In the genomic region with DNA sequence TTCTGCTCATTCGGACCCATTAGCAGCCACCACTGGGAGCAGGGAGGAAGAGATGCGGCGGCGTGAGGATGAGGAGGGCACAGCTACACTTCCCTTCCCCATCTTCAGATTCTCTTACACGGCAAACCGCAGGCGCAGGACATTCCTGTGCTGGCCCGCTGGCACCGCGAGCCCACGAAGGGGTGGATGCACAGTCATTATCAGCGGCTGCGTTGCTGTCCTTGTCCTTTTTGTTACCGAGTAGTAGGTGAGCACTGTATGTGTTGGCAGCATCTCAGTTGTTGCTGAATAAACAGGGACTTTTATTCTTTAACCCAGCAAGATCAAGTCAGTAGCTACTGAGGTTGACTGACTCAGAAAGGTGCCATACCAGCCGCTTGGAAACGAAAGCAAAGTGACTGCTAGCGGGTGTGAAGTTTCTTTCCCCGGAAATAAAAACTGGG, we compare ENCODE assay signal across 7 mouse cellular contexts. TPM values are rescaled to one million over a fixed set of nuclear protein-coding genes. Genes with fewer than 3 reads are reported as not detected.
DNase-seq lines count a peak whose midpoint lies in the region; ATAC-seq and TF ChIP-seq lines count a peak whose summit lies in the region.

No protein-coding gene starts in this region.

- H3K36me3 ChIP-seq in ES-Bruce4 (ENCODE audit: control insufficient read depth, insufficient read depth, low read length, poor library complexity, severe bottlenecking) = no peaks in the 10 kb centered on the region
- no peaks in the 10 kb centered on the region for H3K36me3 ChIP-seq in heart, embryonic 13.5 days
- no peaks in the 10 kb centered on the region for H3K36me3 ChIP-seq in limb, embryonic 11.5 days (ENCODE audit: control insufficient read depth, insufficient read depth, low read length)
- no peaks in the 10 kb centered on the region for H3K36me3 ChIP-seq in midbrain, embryonic 15.5 days (replicated peaks)

- no peak for TF ChIP-seq EP300 in ES-Bruce4 (IDR thresholded peaks at IDR 0.05; ENCODE audit: insufficient read depth, low read depth, low read length)

- DNase-seq in A20 (ENCODE audit: low read depth, low spot score) = peak; percentile 74
- DNase-seq in limb, embryonic 11.5 days (ENCODE audit: low spot score) = no peak
- no peak for DNase-seq in layer of hippocampus, postnatal 25 days (ENCODE audit: extremely low spot score in 1 of 2, low spot score in 1 of 2)
- no peak for DNase-seq in urinary bladder, adult 18-20 months (ENCODE audit: low spot score in 2 of 2)

- peak overlapping the region; percentile 54 for H3K4me3 ChIP-seq in ES-Bruce4 (ENCODE audit: low read depth, low read length)
- H3K4me3 ChIP-seq in heart, embryonic 13.5 days = peak overlapping the region; percentile 57
- 0 out of 2 replicates have a peak overlapping the region, but pooled peaks have one; percentile 11 for H3K4me3 ChIP-seq in limb, embryonic 11.5 days (ENCODE audit: low read depth, low read length)
- 0 out of 2 replicates have a peak overlapping the region, but pooled peaks have one; percentile 3 for H3K4me3 ChIP-seq in midbrain, embryonic 15.5 days

- peaks cover 11% of the 10 kb centered on the region for H3K4me1 ChIP-seq in ES-Bruce4 (ENCODE audit: control insufficient read depth, insufficient read depth, low read length)
- no peaks in the 10 kb centered on the region for H3K4me1 ChIP-seq in heart, embryonic 13.5 days
- no peaks in the 10 kb centered on the region; the same call in 1 of the 2 replicates for H3K4me1 ChIP-seq in limb, embryonic 11.5 days (ENCODE audit: control insufficient read depth, insufficient read depth, low read length)
- H3K4me1 ChIP-seq in midbrain, embryonic 15.5 days = no peaks in the 10 kb centered on the region

- peak overlapping the region; percentile 83 for H3K4me2 ChIP-seq in heart, embryonic 13.5 days
- H3K4me2 ChIP-seq in limb, embryonic 11.5 days (ENCODE audit: low read depth, severe bottlenecking) = peak overlapping the region; percentile 32; the same call in 1 of the 2 replicates
- H3K4me2 ChIP-seq in midbrain, embryonic 15.5 days = peak overlapping the region; percentile 24

- H3K27me3 ChIP-seq in ES-Bruce4 (ENCODE audit: control insufficient read depth, insufficient read depth, low read length, poor library complexity, severe bottlenecking) = no peaks in the 10 kb centered on the region
- no peaks in the 10 kb centered on the region for H3K27me3 ChIP-seq in heart, embryonic 13.5 days (replicated peaks)
- no peaks in the 10 kb centered on the region for H3K27me3 ChIP-seq in limb, embryonic 11.5 days (ENCODE audit: control insufficient read depth, insufficient read depth, low read length)
- H3K27me3 ChIP-seq in midbrain, embryonic 15.5 days (replicated peaks) = no peaks in the 10 kb centered on the region

- TF ChIP-seq POLR2A in ES-Bruce4 (IDR thresholded peaks at IDR 0.05; ENCODE audit: insufficient read depth, low read length) = no peak

- H3K27ac ChIP-seq in ES-Bruce4 (ENCODE audit: insufficient read depth, low read length) = no peak overlapping the region
- no peak overlapping the region for H3K27ac ChIP-seq in heart, embryonic 13.5 days (replicated peaks)
- no peak overlapping the region for H3K27ac ChIP-seq in limb, embryonic 11.5 days (replicated peaks; ENCODE audit: low read depth, low read length)
- H3K27ac ChIP-seq in midbrain, embryonic 15.5 days = no peak overlapping the region

- no peak for TF ChIP-seq CTCF in ES-Bruce4 (IDR thresholded peaks at IDR 0.05; ENCODE audit: low read depth, low read length)

- H3K9ac ChIP-seq in ES-Bruce4 (ENCODE audit: low read depth, poor library complexity, severe bottlenecking) = peak overlapping the region; percentile 27
- H3K9ac ChIP-seq in heart, embryonic 13.5 days = peak overlapping the region; percentile 74
- 0 out of 2 replicates have a peak overlapping the region, but pooled peaks have one; percentile 18 for H3K9ac ChIP-seq in limb, embryonic 11.5 days (ENCODE audit: low read length)
- no peak overlapping the region for H3K9ac ChIP-seq in midbrain, embryonic 15.5 days

- ATAC-seq in heart, embryonic 13.5 days (ENCODE audit: extremely low read depth, insufficient number of reproducible peaks, low FRiP score, low TSS enrichment) = no peak
- no peak for ATAC-seq in limb, embryonic 11.5 days (ENCODE audit: insufficient number of reproducible peaks, low FRiP score, low TSS enrichment, low read depth)
- no peak for ATAC-seq in midbrain, embryonic 15.5 days (replicated peaks)

- H3K9me3 ChIP-seq in ES-Bruce4 (replicated peaks; ENCODE audit: control insufficient read depth, insufficient read depth, low read length, poor library complexity, severe bottlenecking) = no peaks in the 10 kb centered on the region
- no peaks in the 10 kb centered on the region for H3K9me3 ChIP-seq in heart, embryonic 13.5 days
- no peaks in the 10 kb centered on the region for H3K9me3 ChIP-seq in limb, embryonic 11.5 days (ENCODE audit: control insufficient read depth, low read length)
- no peaks in the 10 kb centered on the region for H3K9me3 ChIP-seq in midbrain, embryonic 15.5 days

- WGBS in heart, embryonic 13.5 days = 23% methylated on average over 18 of the region's 18 CpGs
- 41% methylated on average over 18 of the region's 18 CpGs for WGBS in limb, embryonic 11.5 days
- 56% methylated on average over 18 of the region's 18 CpGs for WGBS in midbrain, embryonic 15.5 days

RNA-seq across cellular contexts. Expression of gene Sub1, which starts 13.8 kb away (rescaled TPM):
- 508 and 525 TPM in 2 replicates for polyA plus RNA-seq in ES-Bruce4 (2011; ENCODE audit: insufficient read depth, insufficient read length, low read depth, missing spikeins)
- 488 and 538 TPM in 2 replicates for polyA plus RNA-seq in heart, embryonic 13.5 days (2015; fragmentation: Nextera tagmentation; extraction: Ambion mirVana)
- polyA plus RNA-seq in limb, embryonic 11.5 days (2014; fragmentation: Nextera tagmentation; extraction: Ambion mirVana) = 1,109 and 1,116 TPM in 2 replicates
- polyA plus RNA-seq in midbrain, embryonic 15.5 days (2015; fragmentation: Nextera tagmentation; extraction: Ambion mirVana) = 469 and 476 TPM in 2 replicates
- 100 to 1,000 TPM; 305 to 336 TPM for total RNA-seq in layer of hippocampus, postnatal 25 days (2021)

Comparison
In these comparisons a context has a peak if more than half of its experiments do, and no peak if none do; other contexts are left out.
1. H3K4me3 ChIP-seq: peak in every context shown above with its lines; median percentile 57 in heart, embryonic 13.5 days; 54 in ES-Bruce4; 11 in limb, embryonic 11.5 days; 3 in midbrain, embryonic 15.5 days.
2. H3K4me2 ChIP-seq: peak in every context shown above with its lines; median percentile 83 in heart, embryonic 13.5 days; 32 in limb, embryonic 11.5 days; 24 in midbrain, embryonic 15.5 days.